Mouse (Mus musculus) heart, embryonic 15.5 days (tissue): ENCODE results near the gene Prss16. TPM values are rescaled to one million over a fixed set of nuclear protein-coding genes. Genes with fewer than 3 reads are reported as not detected.

Experiments
- ATAC-seq: fragments of 200-750 bp; cut with Nextera tagmentation; replicated peaks from 2 replicates; pipeline ENCODE4 v1.8.0; 2017; ENCODE audit warnings: low read depth, moderate TSS enrichment; ENCODE audit not compliant: insufficient number of reproducible peaks, insufficient read depth, low FRiP score
- H3K27ac ChIP-seq: fragments of 300-500 bp; sonication (generic); 2 replicates; pipeline ENCODE4 v1.5.1; 2015; ENCODE audit warnings: mild to moderate bottlenecking, inconsistent platforms
- H3K27me3 ChIP-seq: fragments of 300-500 bp; sonication (generic); 2 replicates; pipeline ENCODE4 v1.6.1; 2015; ENCODE audit warnings: inconsistent platforms
- H3K36me3 ChIP-seq: fragments of 300-500 bp; sonication (generic); 2 replicates; pipeline ENCODE4 v1.6.1; 2015; ENCODE audit warnings: mild to moderate bottlenecking, inconsistent platforms
- H3K4me1 ChIP-seq: fragments of 300-500 bp; sonication (generic); replicated peaks from 2 replicates; pipeline ENCODE4 v1.6.1; 2015; ENCODE audit warnings: inconsistent platforms
- H3K4me2 ChIP-seq: fragments of 300-500 bp; sonication (generic); 2 replicates; pipeline ENCODE4 v1.6.1; 2015; ENCODE audit warnings: inconsistent platforms, mild to moderate bottlenecking, moderate library complexity
- H3K4me3 ChIP-seq: fragments of 300-500 bp; sonication (generic); 2 replicates; pipeline ENCODE4 v1.5.1; 2015; ENCODE audit warnings: mild to moderate bottlenecking, inconsistent platforms
- H3K9ac ChIP-seq: fragments of 300-500 bp; sonication (generic); 2 replicates; pipeline ENCODE4 v1.6.1; 2015; ENCODE audit warnings: mild to moderate bottlenecking, inconsistent platforms
- H3K9me3 ChIP-seq: fragments of 300-500 bp; sonication (generic); replicated peaks from 2 replicates; pipeline ENCODE4 v1.6.1; 2016; ENCODE audit warnings: inconsistent platforms
- WGBS: fragments of 180-500 bp; shearing (Covaris S2); methylation state at CpG from one replicate; pipeline ENCODE4 v1.1.7; 2015; ENCODE audit warnings: mixed read lengths; 5-methylcytosine and 5-hydroxymethylcytosine counted together
- polyA plus RNA-seq: library from polyadenylated mRNA; unstranded; fragments of >200 nt; fragmentation: Nextera tagmentation; extraction: Ambion mirVana; gene quantifications from 2 replicates; pipeline ENCODE4 v1.2.1, GENCODE M21; 2015

Prss16 gene
- 9.5 and 113 TPM in 2 replicates for polyA plus RNA-seq

DNA sequence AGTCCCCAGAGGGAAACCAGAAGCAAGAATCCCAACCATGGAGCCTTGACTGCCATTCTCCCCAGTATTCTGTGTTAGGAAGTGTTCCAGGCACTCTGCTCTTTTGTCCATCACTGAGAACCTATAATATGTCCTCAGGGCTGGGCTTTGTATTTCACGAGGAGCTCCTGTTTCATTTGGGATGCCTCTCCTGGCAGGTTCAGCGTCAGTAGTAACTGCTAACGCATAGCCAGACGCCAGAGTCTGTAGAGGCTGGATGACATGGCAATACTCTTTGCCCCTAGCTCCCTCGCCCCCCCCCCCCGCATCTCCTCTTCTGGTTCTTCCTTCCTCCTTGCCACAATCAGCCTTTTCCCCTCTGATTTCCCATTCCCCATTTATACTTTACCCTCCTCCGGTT, at the start of gene Prss16:
Gene Prss16 (minus strand): TSS at position 101 of the 400 bp plus-strand sequence.
- Histone ChIP-seq H3K9me3 (no peaks in the 10 kb centered on the region), H3K27me3 (peaks cover 93% of the 10 kb centered on the region), H3K27ac (no peak within 1 kb of the TSS), H3K4me1 (peaks cover 28% of the 10 kb centered on the region), H3K36me3 (no peaks in the 10 kb centered on the region), H3K9ac (no peak within 1 kb of the TSS), H3K4me2 (no peak within 1 kb of the TSS), H3K4me3 (peak within 1 kb of the TSS; percentile 10; the same call in 1 of the 2 replicates)
- ATAC-seq, result no peak
- WGBS, result 27% methylated on average over 7 of the region's 7 CpGs

DNA sequence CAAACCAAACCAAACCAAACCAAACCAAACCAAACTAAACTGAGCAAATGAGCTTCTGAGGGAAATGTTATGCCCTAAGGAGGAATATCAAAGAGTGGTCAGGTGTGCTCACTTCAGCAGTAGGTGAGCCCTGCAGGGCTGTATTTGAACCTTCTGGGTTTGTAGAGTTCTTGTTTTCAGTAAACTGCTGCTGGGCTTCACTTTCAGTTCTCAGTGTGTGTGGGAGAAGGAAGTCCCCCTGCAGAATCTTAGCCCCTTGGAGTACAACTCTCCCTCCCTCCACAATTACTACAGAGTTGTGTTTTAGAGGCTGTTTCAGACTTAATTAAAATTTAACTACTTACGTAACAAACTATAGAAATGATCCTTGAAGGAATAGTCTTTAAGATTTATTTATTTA, 44.2 kb upstream of the Prss16 start:
- WGBS, result 91% methylated on average over 1 of the region's 1 CpGs
- no peak overlapping the region for H3K4me2 ChIP-seq
- H3K27me3 ChIP-seq, result no peaks in the 10 kb centered on the region
- H3K4me3 ChIP-seq, result no peak overlapping the region
- H3K27ac ChIP-seq, result no peak overlapping the region
- no peaks in the 10 kb centered on the region for H3K9me3 ChIP-seq
- H3K36me3 ChIP-seq, result no peaks in the 10 kb centered on the region
- H3K4me1 ChIP-seq, result peaks cover 6% of the 10 kb centered on the region
- no peak for ATAC-seq
- H3K9ac ChIP-seq, result no peak overlapping the region

DNA sequence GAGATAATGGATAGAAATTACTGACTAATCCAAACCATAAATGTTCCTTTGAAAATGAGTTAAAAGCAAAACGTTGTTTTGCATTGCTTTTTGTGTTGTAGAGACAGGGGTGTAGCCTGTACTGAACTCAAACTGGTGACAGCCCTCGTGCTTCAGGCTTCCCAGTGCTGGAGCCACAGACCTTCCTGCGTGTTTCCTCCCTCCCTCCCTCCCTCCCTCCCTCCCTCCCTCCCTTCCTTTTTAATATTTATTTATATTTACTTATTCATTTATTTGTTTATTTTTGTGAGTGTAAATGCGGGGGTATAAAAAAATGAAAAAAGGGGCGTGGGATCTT, 41.9 kb upstream of the Prss16 start:
- H3K9me3 ChIP-seq, result no peaks in the 10 kb centered on the region
- no peaks in the 10 kb centered on the region for H3K27me3 ChIP-seq
- peak overlapping the region; percentile 85 for H3K27ac ChIP-seq
- no peaks in the 10 kb centered on the region for H3K36me3 ChIP-seq
- H3K4me1 ChIP-seq, result peaks cover 6% of the 10 kb centered on the region
- no peak for ATAC-seq
- H3K4me3 ChIP-seq, result peak overlapping the region; percentile 65
- H3K4me2 ChIP-seq, result peak overlapping the region; percentile 81
- WGBS, result 17% methylated on average over 5 of the region's 5 CpGs
- H3K9ac ChIP-seq, result peak overlapping the region; percentile 65; the same call in 1 of the 2 replicates

DNA sequence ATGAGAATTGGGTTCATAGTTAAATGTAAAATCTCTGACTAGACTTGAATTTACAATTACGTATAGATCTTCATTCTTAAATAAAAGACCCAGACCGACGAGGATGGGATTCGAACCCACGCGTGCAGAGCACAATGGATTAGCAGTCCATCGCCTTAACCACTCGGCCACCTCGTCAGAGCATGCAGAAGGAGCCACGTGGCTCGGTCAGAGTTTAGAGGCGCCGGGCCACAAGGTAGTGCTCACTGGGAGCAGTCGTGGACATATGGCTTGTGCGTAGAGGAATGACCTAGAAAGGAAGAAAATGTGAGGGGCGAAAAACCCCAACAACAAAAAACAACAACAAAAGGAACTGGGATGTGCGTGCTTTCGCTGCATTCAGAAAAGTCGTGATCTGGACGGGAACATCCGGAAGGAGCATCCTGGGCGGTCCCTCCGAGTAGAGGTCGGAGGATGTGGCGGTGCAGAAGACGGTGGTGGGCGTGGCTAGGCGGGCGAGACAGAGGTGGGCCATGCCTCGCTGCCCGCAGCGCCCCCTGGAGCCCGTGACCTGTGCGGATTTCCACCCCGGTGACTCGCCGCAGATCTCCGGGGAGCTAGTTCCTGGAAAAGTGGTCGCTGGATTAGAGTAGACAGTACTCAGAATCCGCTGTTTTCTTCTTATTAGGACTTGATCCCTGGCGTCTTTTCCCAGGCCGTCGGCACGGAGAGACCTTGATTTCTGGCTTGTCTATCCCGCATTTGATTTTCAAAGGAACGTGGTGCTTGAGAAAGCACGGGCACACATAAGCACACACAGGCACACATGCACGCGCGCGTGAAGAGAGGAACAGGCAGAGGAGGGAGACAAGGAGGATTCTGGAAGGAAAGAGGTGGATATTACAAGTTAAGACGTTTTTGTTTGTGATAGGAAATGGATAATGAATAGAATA, 41.3 kb upstream of the Prss16 start:
- Histone ChIP-seq H3K36me3 (no peaks in the 10 kb centered on the region), H3K4me1 (peaks cover 6% of the 10 kb centered on the region), H3K9ac (peak overlapping the region; percentile 65), H3K4me3 (peak overlapping the region; percentile 65), H3K9me3 (no peaks in the 10 kb centered on the region), H3K27ac (peak overlapping the region; percentile 85), H3K27me3 (no peaks in the 10 kb centered on the region), H3K4me2 (peak overlapping the region; percentile 81)
- WGBS, result under 1% methylated on average over 51 of the region's 52 CpGs
- ATAC-seq, result peak; percentile 95

DNA sequence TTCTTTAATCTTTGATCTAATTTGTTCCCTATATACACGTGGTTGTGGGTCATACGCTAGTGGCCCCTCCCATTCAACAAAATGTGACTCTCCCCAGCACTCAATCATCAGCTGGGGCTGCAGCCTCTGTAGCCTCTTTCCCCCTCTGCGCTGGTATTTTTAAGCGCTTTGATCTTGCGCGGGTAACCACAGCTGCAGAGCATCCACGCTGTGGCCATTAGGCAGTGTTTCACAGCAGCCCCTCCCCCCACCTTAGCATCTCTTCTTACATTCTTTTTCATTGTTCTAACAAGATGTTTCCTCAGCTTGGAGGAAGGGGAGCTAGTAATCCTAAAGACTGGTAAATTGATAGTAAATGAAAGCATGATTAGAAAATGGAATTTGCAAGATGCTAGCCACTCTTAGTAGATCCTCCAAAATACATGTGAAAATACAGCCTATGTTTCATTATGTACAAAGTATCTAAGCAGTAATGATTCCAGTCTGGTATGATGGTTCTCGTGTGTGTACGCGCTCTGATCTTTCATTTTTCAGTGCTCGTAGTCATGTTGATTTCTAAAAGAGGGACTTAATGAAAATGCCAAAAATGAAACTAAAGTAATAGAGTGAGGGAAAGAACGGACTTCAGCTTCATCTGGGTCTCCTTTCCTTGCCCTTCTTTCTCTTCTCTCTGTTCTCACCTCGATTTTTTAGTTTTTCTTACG, 40.3 kb upstream of the Prss16 start:
- ATAC-seq, result no peak
- Histone ChIP-seq H3K36me3 (no peaks in the 10 kb centered on the region), H3K27ac (peak overlapping the region; percentile 85), H3K9me3 (no peaks in the 10 kb centered on the region), H3K9ac (peak overlapping the region; percentile 29; the same call in 1 of the 2 replicates), H3K4me3 (peak overlapping the region; percentile 65), H3K4me2 (peak overlapping the region; percentile 81), H3K4me1 (peaks cover 6% of the 10 kb centered on the region), H3K27me3 (no peaks in the 10 kb centered on the region)
- 1% methylated on average over 14 of the region's 14 CpGs for WGBS

DNA sequence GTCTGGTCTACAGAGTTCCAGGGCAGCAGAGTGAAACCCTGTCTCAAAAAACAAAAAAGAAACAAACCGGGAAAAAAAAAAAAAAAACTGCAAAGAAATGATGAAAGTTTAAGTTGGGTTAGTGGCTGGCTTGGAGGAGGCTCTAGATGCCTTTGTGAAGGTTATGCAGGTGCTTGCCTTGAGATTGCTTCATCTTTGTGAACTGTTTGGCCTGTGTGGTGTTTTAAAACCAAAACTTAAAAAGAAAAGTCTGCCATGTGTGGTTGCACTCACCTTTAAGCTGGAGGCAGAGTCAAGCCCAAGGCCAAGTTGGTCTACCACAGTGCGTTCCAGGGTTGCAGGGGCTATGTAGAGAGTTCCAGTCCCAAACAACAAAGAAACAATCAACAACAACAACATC, 39.5 kb upstream of the Prss16 start:
- H3K9ac ChIP-seq, result no peak overlapping the region
- H3K9me3 ChIP-seq, result no peaks in the 10 kb centered on the region
- H3K4me1 ChIP-seq, result peaks cover 6% of the 10 kb centered on the region
- no peaks in the 10 kb centered on the region for H3K27me3 ChIP-seq
- H3K27ac ChIP-seq, result no peak overlapping the region
- ATAC-seq, result no peak
- no peak overlapping the region for H3K4me2 ChIP-seq
- no peak overlapping the region for H3K4me3 ChIP-seq
- H3K36me3 ChIP-seq, result no peaks in the 10 kb centered on the region
- WGBS, result 79% methylated on average over 2 of the region's 2 CpGs

DNA sequence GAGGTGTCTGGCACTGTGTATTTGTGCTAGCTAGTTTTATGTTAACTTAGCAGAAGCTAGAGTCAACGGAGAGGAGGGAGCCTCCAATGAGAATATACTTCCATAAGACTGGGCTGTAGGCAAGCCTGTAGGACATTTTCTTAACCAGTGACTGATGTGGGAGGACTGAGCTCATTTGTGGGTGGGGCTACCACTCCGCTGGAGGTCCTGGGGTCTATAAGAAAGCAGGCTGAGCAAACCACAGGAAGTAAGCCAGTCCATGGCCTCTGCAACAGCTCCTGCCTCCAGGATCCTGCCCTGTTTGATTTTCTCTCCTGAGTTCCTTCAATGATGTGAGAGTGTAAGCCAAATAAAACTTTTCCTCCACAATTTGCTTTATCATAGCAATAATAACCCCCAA, 35.8 kb upstream of the Prss16 start:
- Histone ChIP-seq H3K4me3 (no peak overlapping the region), H3K4me2 (no peak overlapping the region), H3K27me3 (no peaks in the 10 kb centered on the region), H3K4me1 (peaks cover 25% of the 10 kb centered on the region), H3K36me3 (no peaks in the 10 kb centered on the region), H3K27ac (no peak overlapping the region), H3K9ac (no peak overlapping the region), H3K9me3 (no peaks in the 10 kb centered on the region)
- no peak for ATAC-seq
- 52% methylated on average over 2 of the region's 2 CpGs for WGBS

DNA sequence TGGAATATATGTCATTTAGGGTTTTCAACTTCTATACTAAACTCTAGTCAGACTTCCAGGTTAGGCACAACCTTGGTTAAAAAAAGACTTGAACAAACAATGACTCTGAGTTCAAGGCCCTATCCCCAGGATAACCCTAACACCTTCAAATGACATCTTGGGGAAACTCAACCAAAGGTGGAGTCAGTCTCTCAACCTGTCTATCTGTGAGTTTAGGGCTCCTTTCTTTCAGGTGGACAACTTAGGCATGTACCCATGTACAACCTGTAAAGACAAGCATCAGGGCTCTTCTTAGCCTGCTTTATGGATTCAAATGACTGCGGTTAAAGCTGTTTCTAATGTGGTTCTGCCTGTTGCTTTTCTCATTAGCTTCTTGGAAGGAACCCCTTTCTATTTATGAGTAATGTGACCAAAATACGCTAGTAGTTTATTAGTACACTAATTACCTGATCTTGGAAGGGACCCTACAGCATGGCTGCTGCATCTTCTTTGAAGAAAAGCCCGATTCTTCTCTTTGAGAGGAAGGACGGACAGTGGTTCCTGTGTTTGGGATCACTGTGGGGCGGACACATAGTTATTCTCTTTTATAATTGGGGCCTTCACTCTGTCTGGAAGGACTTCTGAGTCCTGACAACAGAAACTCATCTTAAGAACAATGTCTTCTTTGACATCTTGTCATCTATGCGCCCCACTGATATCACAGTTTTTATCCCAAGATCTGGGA, 35.1 kb upstream of the Prss16 start:
- peak overlapping the region; percentile 69; the same call in 1 of the 2 replicates for H3K4me2 ChIP-seq
- H3K36me3 ChIP-seq, result no peaks in the 10 kb centered on the region
- H3K9me3 ChIP-seq, result no peaks in the 10 kb centered on the region
- 87% methylated on average over 6 of the region's 6 CpGs for WGBS
- H3K27ac ChIP-seq, result no peak overlapping the region
- H3K4me3 ChIP-seq, result no peak overlapping the region
- ATAC-seq, result no peak
- H3K27me3 ChIP-seq, result no peaks in the 10 kb centered on the region
- peaks cover 25% of the 10 kb centered on the region for H3K4me1 ChIP-seq
- no peak overlapping the region for H3K9ac ChIP-seq

DNA sequence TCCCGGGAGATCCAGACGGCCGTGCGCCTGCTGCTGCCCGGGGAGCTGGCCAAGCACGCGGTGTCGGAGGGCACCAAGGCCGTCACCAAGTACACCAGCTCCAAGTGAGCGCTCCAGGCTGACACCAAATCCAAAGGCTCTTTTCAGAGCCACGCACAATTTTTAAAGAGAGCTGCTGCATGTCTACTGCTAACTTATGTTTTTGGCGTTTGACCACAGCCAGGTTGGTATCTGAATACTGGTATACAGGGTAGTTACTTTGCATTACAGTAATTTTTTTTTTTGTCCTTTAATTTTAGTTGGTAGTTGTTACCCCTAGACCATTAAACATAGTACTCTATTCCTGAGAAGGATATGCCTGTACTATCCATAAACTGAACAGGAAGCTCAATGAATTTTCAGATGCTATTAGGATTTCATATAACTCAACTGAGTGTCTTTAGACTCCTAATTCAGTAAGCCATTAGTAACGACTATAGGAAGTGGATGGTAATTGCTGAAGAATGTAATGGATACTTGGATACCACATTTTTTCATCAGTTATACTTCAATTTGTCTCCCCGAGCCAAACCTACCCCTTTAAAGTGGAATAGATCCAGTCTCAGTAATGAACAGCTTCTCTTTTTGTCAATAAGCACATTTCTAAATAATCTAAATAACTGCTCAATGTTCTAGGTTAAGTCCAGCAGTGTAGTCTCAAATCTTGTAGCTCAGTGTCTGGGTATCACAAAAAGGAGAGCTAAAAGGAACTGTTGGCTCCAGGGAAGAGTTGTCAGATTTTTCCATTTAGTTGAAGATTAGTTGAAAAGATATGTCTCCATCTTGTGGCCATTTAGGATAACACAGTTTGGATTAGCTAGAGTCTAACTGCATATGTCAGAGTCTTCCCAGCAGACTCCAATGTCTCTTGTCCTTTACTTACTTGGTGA, 34.2 kb upstream of the Prss16 start:
- Histone ChIP-seq H3K9ac (peak overlapping the region; percentile 36; the same call in 1 of the 2 replicates), H3K27me3 (no peaks in the 10 kb centered on the region), H3K4me2 (peak overlapping the region; percentile 69), H3K27ac (peak overlapping the region; percentile 86), H3K4me1 (peaks cover 24% of the 10 kb centered on the region), H3K36me3 (no peaks in the 10 kb centered on the region), H3K9me3 (no peaks in the 10 kb centered on the region), H3K4me3 (peak overlapping the region; percentile 46)
- WGBS, result under 1% methylated on average over 14 of the region's 14 CpGs
- no peak for ATAC-seq
